Comparison of ENCODE assay signal across 21 mouse cellular contexts in the genomic region with DNA sequence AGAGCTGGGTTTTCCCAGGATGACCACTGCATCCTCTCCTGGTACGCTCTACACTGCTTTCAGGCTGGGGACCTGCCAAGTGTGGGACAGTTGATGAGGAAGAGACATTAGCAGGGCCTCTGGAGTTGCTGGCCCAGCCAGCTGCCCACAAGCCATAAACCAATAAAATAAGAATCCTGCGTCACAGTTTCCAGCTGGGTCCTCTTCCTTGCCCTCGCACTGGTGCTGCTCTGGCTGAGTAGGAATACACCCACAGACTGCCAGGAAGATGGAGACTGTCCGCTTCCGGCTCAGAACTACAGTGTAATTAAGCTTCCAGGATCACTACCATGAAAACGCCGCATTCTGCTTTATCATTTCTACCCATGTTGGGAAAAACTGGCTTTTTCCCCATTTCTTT. TPM values are rescaled to one million over a fixed set of nuclear protein-coding genes. Genes with fewer than 3 reads are reported as not detected.
DNase-seq lines count a peak whose midpoint lies in the region; ATAC-seq and TF ChIP-seq lines count a peak whose summit lies in the region.
"Had no signal": no experiment of that assay in that cellular context is flagged by ENCODE, and none has a peak within 500 bp of the region (broad histone marks: within the 10 kb centered on the region; RNA-seq: fewer than 3 reads in every experiment).

No protein-coding gene starts in this region.

- no peak overlapping the region for H3K9ac ChIP-seq in intestine, embryonic 15.5 days
- H3K9ac ChIP-seq: forebrain, embryonic 13.5 days; hindbrain, embryonic 14.5 days had no signal

- H3K4me3 ChIP-seq in gastrocnemius, adult 2 months, result no peak overlapping the region
- no peak overlapping the region for H3K4me3 ChIP-seq in intestine, embryonic 15.5 days (replicated peaks)
- no peak overlapping the region for H3K4me3 ChIP-seq in olfactory bulb, adult 2 months (ENCODE audit: insufficient read depth, low read depth, low read length)
- H3K4me3 ChIP-seq: forebrain, embryonic 13.5 days; myocyte had no signal

- H3K4me1 ChIP-seq in intestine, embryonic 15.5 days (replicated peaks), result no peaks in the 10 kb centered on the region
- H3K4me1 ChIP-seq in olfactory bulb, adult 2 months (ENCODE audit: control insufficient read depth, insufficient read depth, low read length), result peaks cover 11% of the 10 kb centered on the region
- H3K4me1 ChIP-seq: forebrain, embryonic 13.5 days had no signal

- no peak overlapping the region for H3K4me2 ChIP-seq in intestine, embryonic 15.5 days (replicated peaks)
- H3K4me2 ChIP-seq: forebrain, embryonic 13.5 days; hindbrain, embryonic 14.5 days had no signal

- peak; percentile 61 for DNase-seq in gastrocnemius, adult 2 months
- no peak for DNase-seq in gastrocnemius, postnatal 25 days
- peak; percentile 36 to 38 for DNase-seq in left cerebral cortex, adult 18-20 months (ENCODE audit: low spot score in 2 of 2)
- no peak for DNase-seq in left cerebral cortex, postnatal 4 days
- DNase-seq in T-cell, adult 2 months (ENCODE audit: low spot score), result no peak
- DNase-seq: adrenal gland, postnatal 10 days; cerebellum, adult 8-10 months; cerebellum, postnatal 36 days; gastrocnemius, postnatal 14 days; heart, postnatal 36 days; right cerebral cortex, postnatal 14 days; spleen, adult 18-20 months had no signal

- no peaks in the 10 kb centered on the region for H3K27me3 ChIP-seq in intestine, embryonic 15.5 days (replicated peaks)
- H3K27me3 ChIP-seq: forebrain, embryonic 13.5 days had no signal

- WGBS in intestine, embryonic 15.5 days, result 72% methylated on average over 7 of the region's 7 CpGs
- 39% methylated on average over 7 of the region's 7 CpGs for WGBS in olfactory bulb, adult 2 months

- TF ChIP-seq POLR2A in olfactory bulb, adult 2 months (IDR thresholded peaks at IDR 0.05; ENCODE audit: insufficient read depth, low read depth, low read length), result no peak

- peaks cover 48% of the 10 kb centered on the region for H3K36me3 ChIP-seq in intestine, embryonic 15.5 days

- intact Hi-C loops in gastrocnemius, adult 2 months (cut with DNase I), result no loop called here
- intact Hi-C loops in left cerebral cortex, postnatal 4 days (cut with DNase I), result loop anchor here (10.0 kb wide), 1 partner anchor 1017 kb away; no protein-coding TSS in a partner anchor

- no peak for TF ChIP-seq CTCF in gastrocnemius, adult 2 months (IDR thresholded peaks at IDR 0.05)
- no peak for TF ChIP-seq CTCF in olfactory bulb, adult 2 months (IDR thresholded peaks at IDR 0.05; ENCODE audit: insufficient read depth, low read depth, low read length)

- 0 out of 2 replicates have a peak, but pooled peaks have one; percentile 31 for ATAC-seq in intestine, embryonic 15.5 days
- ATAC-seq: forebrain, embryonic 13.5 days; lung, postnatal 0 days; midbrain, embryonic 16.5 days had no signal

- peak overlapping the region; percentile 6; the same call in 1 of the 2 replicates for H3K27ac ChIP-seq in gastrocnemius, adult 2 months
- no peak overlapping the region for H3K27ac ChIP-seq in intestine, embryonic 15.5 days
- peak overlapping the region; percentile 52; the same call in 1 of the 2 replicates for H3K27ac ChIP-seq in olfactory bulb, adult 2 months (ENCODE audit: insufficient read depth, low read depth, low read length)
- H3K27ac ChIP-seq: forebrain, embryonic 13.5 days; hindbrain, embryonic 14.5 days; kidney, postnatal 0 days; macrophage had no signal

- no peaks in the 10 kb centered on the region for H3K9me3 ChIP-seq in intestine, embryonic 15.5 days
- H3K9me3 ChIP-seq: forebrain, embryonic 13.5 days had no signal

RNA-seq across cellular contexts. Expression of gene Bace1, which starts 23.4 kb away (rescaled TPM):
- 10 to 100 TPM; 26.1 to 72.2 TPM for total RNA-seq in gastrocnemius, adult 2 months (2021)
- 10 to 100 TPM; 34.1 to 43.6 TPM for total RNA-seq in gastrocnemius, postnatal 25 days (2021)
- 10 to 100 TPM; 79.2 to 88.8 TPM for total RNA-seq in left cerebral cortex, adult 18-20 months (2021)
- 10 to 100 TPM; 76.6 to 79.3 TPM for total RNA-seq in left cerebral cortex, postnatal 4 days (2021)
- polyA plus RNA-seq in intestine, embryonic 15.5 days (2015; fragmentation: Nextera tagmentation; extraction: Ambion mirVana), result 20.8 and 22.5 TPM in 2 replicates
- polyA plus RNA-seq in olfactory bulb, adult 2 months (2012; ENCODE audit: insufficient read depth, insufficient read length, low replicate concordance, missing spikeins), result not detected in 2 replicates

RNA-seq across cellular contexts. Expression of gene Cep164, which starts 33.3 kb away (rescaled TPM):
- total RNA-seq in gastrocnemius, adult 2 months (2021), result 1 to 10 TPM; 2.0 to 2.5 TPM
- total RNA-seq in gastrocnemius, postnatal 25 days (2021), result 1 to 10 TPM; 2.6 to 3.0 TPM
- 10 to 100 TPM; 12.1 to 13.4 TPM for total RNA-seq in left cerebral cortex, adult 18-20 months (2021)
- total RNA-seq in left cerebral cortex, postnatal 4 days (2021), result 10 to 100 TPM; 21.6 to 24.0 TPM
- polyA plus RNA-seq in intestine, embryonic 15.5 days (2015; fragmentation: Nextera tagmentation; extraction: Ambion mirVana), result 21.1 and 24.9 TPM in 2 replicates
- polyA plus RNA-seq in olfactory bulb, adult 2 months (2012; ENCODE audit: insufficient read depth, insufficient read length, low replicate concordance, missing spikeins), result not detected in 2 replicates

RNA-seq across cellular contexts. Expression of gene Pcsk7, which starts 44.5 kb away (rescaled TPM):
- total RNA-seq in gastrocnemius, adult 2 months (2021), result 10 to 100 TPM in 1 of 2 experiments, 1 to 10 TPM in 1; 9.3 to 12.3 TPM
- total RNA-seq in gastrocnemius, postnatal 25 days (2021), result 10 to 100 TPM in 1 of 2 experiments, 1 to 10 TPM in 1; 9.6 to 10.0 TPM
- total RNA-seq in left cerebral cortex, adult 18-20 months (2021), result 10 to 100 TPM; 21.3 to 21.6 TPM
- 10 to 100 TPM; 31.0 to 32.1 TPM for total RNA-seq in left cerebral cortex, postnatal 4 days (2021)
- 18.5 and 20.2 TPM in 2 replicates for polyA plus RNA-seq in intestine, embryonic 15.5 days (2015; fragmentation: Nextera tagmentation; extraction: Ambion mirVana)
- not detected in 2 replicates for polyA plus RNA-seq in olfactory bulb, adult 2 months (2012; ENCODE audit: insufficient read depth, insufficient read length, low replicate concordance, missing spikeins)

RNA-seq across cellular contexts. Expression of gene Rnf214, which starts 44.9 kb away (rescaled TPM):
- 10 to 100 TPM; 25.3 to 31.0 TPM for total RNA-seq in gastrocnemius, adult 2 months (2021)
- total RNA-seq in gastrocnemius, postnatal 25 days (2021), result 10 to 100 TPM; 20.6 to 22.7 TPM
- 10 to 100 TPM; 74.5 to 76.5 TPM for total RNA-seq in left cerebral cortex, adult 18-20 months (2021)
- total RNA-seq in left cerebral cortex, postnatal 4 days (2021), result 10 to 100 TPM; 97.3 to 97.6 TPM
- polyA plus RNA-seq in intestine, embryonic 15.5 days (2015; fragmentation: Nextera tagmentation; extraction: Ambion mirVana), result 36.2 and 36.9 TPM in 2 replicates
- not detected in 2 replicates for polyA plus RNA-seq in olfactory bulb, adult 2 months (2012; ENCODE audit: insufficient read depth, insufficient read length, low replicate concordance, missing spikeins)

Comparison
In these comparisons a context has a peak if more than half of its experiments do, and no peak if none do; other contexts are left out.
1. DNase-seq: peak in gastrocnemius, adult 2 months (single experiment) and left cerebral cortex, adult 18-20 months (2 of 2); none in gastrocnemius, postnatal 25 days (single experiment), left cerebral cortex, postnatal 4 days (single experiment) and T-cell, adult 2 months (single experiment).